Mouse (Mus musculus) liver, postnatal 0 days (tissue): ENCODE measurements around the gene Gpr157.

Source experiments
- CTCF ChIP-seq: sonication (generic); IDR thresholded peaks from 2 replicates; pipeline ENCODE4 v1.5.1; 2016; ENCODE audit warnings: antibody characterized with exemption, low read depth
- EP300 ChIP-seq: IDR thresholded peaks from 2 replicates; pipeline ENCODE4 v1.6.1; 2016; ENCODE audit warnings: antibody characterized with exemption, low read depth, mild to moderate bottlenecking

DNA sequence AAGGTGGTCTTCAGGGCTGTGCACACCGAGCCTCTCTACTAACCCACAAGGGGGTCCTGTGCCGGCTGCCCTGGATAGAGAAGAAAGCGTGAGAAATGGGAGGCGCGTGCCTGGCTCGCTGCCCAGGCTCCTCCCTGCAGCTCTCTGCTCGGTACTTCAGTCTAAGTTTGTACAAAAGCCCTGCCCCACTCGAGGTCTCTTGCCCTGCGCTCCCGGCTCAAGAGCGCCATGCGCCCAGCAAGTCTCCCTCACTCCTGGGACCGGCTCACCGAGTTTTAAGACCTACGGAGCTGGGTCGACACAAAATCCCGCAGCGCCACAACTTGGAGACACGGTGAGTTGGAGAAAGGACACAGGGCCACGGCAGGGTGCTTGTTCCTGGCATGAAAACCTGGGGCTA, 39.1 kb upstream of the Gpr157 start:
- no peak for TF ChIP-seq EP300
- no peak for TF ChIP-seq CTCF
